Mouse (Mus musculus) spleen, adult 12 weeks (tissue): ENCODE results near the gene Reps1.

Experiments
- DNase-seq: peaks from one replicate; pipeline ENCODE4 v3.0.0; 2022; ENCODE audit warnings: low spot score

Reps1 gene

DNA sequence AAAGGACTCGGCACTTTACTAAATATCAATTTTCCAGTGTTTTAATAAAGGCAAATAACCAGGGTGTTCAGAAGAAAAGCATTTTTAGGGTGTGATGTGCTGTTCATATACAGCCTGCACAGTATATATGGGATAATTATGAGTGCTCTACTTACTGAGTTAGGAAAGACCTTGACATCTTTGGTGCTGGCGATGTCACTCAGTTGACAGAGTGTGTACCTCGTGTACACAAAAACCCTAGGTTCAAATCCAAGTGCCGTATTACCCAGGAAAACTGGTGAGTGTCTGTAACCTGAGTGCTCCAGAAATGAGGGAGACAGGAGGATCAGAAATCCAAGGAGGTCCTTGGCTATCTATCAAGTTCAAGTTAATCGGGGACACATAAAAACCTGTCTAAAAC lies 84.0 kb downstream of the Reps1 start:
- no peak for DNase-seq

- DNase-seq, result no peak
Measured at GRCm38 (mm10) chr10:18141389-18141788, 85.7 kb downstream of the Reps1 start.

- DNase-seq, result no peak
Measured at GRCm38 (mm10) chr10:18142231-18142630, 86.6 kb downstream of the Reps1 start.

- DNase-seq, result no peak
Measured at GRCm38 (mm10) chr10:18147224-18147623, 91.6 kb downstream of the Reps1 start.

GRCm38 (mm10) chr10:18162435-18162971 lies 106.8 kb downstream of the Reps1 start:
- DNase-seq, result no peak
